Mouse (Mus musculus): Measurements from ENCODE around the gene Tpra1.

Gene Tpra1

GRCm38 (mm10) chr6:88901947-88902820, at the start of gene Tpra1:
Gene Tpra1 (plus strand): TSS chr6:88902251.
- peak; percentile 91 for DNase-seq (ENCODE audit: low read depth, low spot score)

DNA sequence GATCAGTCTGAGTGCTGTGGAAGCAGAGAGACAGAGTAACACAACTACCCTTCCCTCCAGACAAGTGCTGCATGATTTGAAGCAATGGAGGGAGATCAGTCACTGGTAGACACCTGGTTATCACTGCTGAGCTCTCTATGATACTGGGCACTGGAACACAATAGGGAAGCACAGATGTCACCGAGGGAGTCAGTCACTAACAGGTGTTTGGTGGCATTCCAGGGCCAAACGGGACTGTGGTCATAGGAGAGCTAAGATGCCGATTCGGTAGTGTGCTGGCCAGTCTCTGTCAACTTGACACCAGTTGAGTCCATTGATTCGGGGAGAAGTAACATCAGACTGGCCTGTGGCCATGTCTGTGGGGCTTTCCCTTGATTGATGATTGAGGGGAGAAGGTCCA, 47.5 kb upstream of the Tpra1 start:
- no peak for DNase-seq (ENCODE audit: low read depth, low spot score)

- DNase-seq (ENCODE audit: low read depth, low spot score), result peak; percentile 77
These were observed 46.4 kb upstream of the Tpra1 start for GRCm38 (mm10) chr6:88855636-88856035.

GRCm38 (mm10) chr6:88857249-88857648, 44.8 kb upstream of the Tpra1 start:
- DNase-seq (ENCODE audit: low read depth, low spot score), result peak; percentile 90

GRCm38 (mm10) chr6:88857830-88858229, 44.2 kb upstream of the Tpra1 start:
- no peak for DNase-seq (ENCODE audit: low read depth, low spot score)

- DNase-seq (ENCODE audit: low read depth, low spot score), result peak; percentile 73
These were observed 43.7 kb upstream of the Tpra1 start for GRCm38 (mm10) chr6:88858341-88858740.

DNA sequence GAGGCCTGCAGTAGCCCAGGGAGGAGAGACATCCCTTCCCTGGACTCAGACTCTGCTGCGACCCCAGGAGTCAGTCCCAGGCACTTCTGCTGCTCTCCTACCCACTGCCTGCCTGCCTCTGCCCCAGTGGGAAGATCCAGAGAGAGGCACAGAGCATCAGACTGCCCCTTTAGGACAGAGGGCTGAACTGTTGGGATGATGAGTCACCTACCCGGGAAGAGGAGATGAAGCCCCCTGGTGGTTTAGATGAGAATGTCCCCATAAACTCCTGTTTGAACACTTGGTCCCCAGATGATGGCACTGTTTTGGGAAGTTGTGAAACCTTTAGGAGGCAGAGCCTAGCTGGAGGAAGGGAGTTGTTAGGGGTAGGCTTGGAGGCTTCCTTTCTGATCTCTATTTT, 41.1 kb upstream of the Tpra1 start:
- no peak for DNase-seq (ENCODE audit: low read depth, low spot score)

DNA sequence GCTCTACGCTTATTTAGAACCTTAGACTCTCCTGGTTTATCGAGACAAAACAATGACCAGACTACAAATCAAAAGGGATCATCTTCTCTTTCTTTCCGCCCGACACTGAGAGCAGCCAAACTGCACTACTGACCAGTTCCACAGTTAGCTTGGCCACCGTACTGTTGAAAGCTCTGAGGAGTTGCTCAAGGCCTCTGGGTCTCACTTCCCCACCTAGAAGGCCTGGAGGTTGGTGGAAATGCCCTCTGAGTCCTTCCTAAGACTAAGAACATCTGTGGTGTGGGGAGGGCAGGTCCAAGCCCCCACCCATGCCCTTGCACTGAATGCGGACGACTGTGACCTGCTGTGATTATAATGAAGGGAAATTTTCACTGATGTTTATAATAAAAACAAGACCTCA, 36.3 kb upstream of the Tpra1 start:
- no peak for DNase-seq (ENCODE audit: low read depth, low spot score)

- no peak for DNase-seq (ENCODE audit: low read depth, low spot score)
These were observed 32.6 kb upstream of the Tpra1 start for GRCm38 (mm10) chr6:88869459-88869858.

GRCm38 (mm10) chr6:88870594-88870993, 31.5 kb upstream of the Tpra1 start:
- DNase-seq (ENCODE audit: low read depth, low spot score), result no peak

DNA sequence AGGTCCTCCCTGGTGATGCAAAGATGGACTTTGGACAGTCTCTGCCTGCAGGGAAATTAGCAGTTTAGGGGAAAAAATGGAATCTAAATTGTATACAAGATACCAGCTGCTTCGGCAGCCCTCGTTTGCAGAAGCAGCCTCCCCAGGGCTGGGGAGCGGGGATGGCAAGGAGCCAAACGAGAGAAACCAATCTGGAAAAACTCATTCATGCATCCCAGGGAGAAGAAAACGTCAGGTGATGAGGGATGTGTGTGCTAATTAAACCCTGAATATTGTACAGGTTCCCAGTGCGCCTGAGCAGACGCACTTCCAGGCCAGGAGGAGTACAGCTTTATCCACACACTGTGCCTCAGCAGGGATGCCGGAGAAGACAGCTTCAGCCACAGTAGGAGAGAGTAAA, 30.5 kb upstream of the Tpra1 start:
- DNase-seq (ENCODE audit: low read depth, low spot score), result no peak

- no peak for DNase-seq (ENCODE audit: low read depth, low spot score)
These were observed 29.2 kb upstream of the Tpra1 start for GRCm38 (mm10) chr6:88872811-88873210.

GRCm38 (mm10) chr6:88873965-88874867, 27.8 kb upstream of the Tpra1 start:
- DNase-seq (ENCODE audit: low read depth, low spot score), result no peak

DNA sequence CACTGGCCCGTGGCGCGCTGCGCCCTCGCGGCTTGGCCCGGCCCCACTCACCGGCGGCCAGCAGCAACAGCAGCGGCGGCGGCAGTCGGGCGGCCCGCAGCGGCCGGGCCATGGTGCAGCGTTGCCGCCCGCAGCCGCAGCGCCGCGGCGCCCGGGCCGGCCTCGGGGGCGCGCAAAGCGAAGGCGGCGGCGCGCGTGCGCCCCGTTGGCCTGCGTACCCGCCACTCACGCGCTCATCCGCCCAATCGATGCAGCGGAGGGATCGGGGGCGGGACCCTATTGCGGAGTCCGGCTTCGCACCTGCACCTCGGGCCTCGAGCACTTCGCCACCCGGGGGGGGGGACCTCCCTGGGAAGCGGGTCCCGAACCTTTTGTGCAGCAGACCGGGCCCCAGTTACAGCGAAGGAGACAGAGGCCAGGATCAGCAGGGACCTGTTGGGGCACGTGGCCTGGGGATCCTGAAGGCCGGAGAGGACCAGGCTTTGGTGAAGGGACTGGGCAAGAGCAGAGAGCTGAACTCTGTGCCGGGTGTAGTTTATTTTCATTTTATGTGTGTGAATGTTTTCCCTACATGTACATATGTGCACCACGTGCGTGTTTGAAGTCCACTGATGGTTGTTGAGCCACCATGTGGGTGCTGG, 27.1 kb upstream of the Tpra1 start, which contains the start of gene Podxl2:
Gene Podxl2 (minus strand): TSS at position 177 of the 641 bp plus-strand sequence.
- peak; percentile 58 for DNase-seq (ENCODE audit: low read depth, low spot score)

DNA sequence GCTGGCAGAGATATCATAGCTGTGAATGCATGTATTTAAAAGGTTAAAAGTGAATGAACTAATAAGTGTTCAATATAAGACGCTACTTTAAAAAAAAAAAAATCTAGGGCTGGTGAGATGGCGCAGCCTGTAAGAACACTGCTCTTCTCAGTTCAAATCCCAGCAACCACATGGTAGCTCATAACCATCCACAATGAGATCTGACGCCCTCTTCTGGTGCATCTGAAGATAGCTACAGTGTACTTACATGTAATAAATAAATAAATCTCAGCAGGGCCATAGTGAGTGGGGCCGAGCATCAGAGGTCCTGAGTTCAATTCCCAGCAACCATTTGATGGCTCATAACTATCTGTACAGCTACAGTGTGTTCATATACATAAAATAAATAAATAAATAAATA, 22.6 kb upstream of the Tpra1 start:
- no peak for DNase-seq (ENCODE audit: low read depth, low spot score)

- no peak for DNase-seq (ENCODE audit: low read depth, low spot score)
These were observed 20.7 kb upstream of the Tpra1 start for GRCm38 (mm10) chr6:88881334-88881733.

- no peak for DNase-seq (ENCODE audit: low read depth, low spot score)
These were observed 17.9 kb upstream of the Tpra1 start for GRCm38 (mm10) chr6:88884195-88884594.

GRCm38 (mm10) chr6:88884690-88885089, 17.4 kb upstream of the Tpra1 start:
- DNase-seq (ENCODE audit: low read depth, low spot score), result no peak

GRCm38 (mm10) chr6:88885644-88886416, 16.2 kb upstream of the Tpra1 start:
- DNase-seq (ENCODE audit: low read depth, low spot score), result no peak

DNA sequence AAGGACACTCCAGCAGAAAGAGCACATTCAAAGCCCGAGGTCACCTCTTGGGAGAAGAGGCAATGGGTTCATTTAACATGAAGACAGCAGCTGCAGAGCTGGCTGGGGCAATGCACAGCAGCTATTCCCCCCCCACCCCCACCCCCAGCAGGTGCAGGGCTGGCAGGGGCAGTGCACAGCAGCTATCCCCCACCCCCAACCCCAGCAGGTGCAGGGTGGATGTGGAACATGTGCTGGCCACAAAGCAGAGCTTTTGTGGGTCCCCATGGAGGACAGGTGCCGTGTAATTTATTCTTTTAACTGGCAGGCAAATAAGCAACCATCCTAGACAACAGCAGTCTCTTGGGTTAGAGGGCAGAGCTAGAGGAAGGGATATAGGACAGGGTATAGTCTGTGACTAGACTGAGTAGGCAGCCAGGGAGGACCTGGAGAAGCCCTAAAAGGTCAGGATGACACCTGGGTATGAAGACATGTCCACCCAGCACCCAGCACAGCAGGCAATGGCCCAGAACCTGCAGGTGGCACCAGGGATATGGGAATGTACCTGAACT, 15.6 kb upstream of the Tpra1 start:
- no peak for DNase-seq (ENCODE audit: low read depth, low spot score)
